Mouse (Mus musculus): ENCODE results near the gene Gm38392.

DNA sequence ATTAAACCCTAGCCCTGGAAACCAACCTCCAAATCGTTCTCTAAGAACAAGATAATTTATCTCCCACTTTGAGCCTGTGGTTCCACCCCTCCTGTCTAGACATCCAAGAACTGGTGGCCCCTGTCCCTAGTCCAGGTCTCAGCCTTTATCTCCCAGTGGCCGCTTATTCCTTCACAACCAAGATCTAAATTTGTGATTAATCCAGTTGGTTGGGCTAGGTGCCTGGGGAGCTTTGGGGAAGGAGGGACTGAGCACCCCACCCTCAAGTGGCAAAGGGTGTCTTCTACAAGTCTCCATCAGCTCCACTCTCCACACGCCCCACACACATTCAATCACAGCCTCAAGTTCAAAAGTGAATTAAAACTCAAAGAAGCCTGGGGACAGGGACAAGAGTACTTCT is 80.5 kb downstream of the Gm38392 start:
- no peak for TF ChIP-seq CTCF (IDR thresholded peaks at IDR 0.05; ENCODE audit: low read depth)
- no peak for TF ChIP-seq EP300 (IDR thresholded peaks at IDR 0.05; ENCODE audit: low read depth)

Data from heart, postnatal 0 days (tissue).